Mouse (Mus musculus): ENCODE measurements around the gene Ccnt1. TPM values are rescaled to one million over a fixed set of nuclear protein-coding genes. Genes with fewer than 3 reads are reported as not detected.

Ccnt1 gene
- 53.4 and 57.0 TPM in 2 replicates for total RNA-seq (2014; fragmentation: Nextera tagmentation)
- 57.3 and 70.4 TPM in 2 replicates for total RNA-seq (2017)

GRCm38 (mm10) chr15:98570873-98571538 lies at the start of gene Ccnt1, which contains the start of gene 4930415O20Rik:
Gene Ccnt1, minus strand, starts transcription at chr15:98570923.
Gene 4930415O20Rik, plus strand, starts transcription at chr15:98571004.
- ATAC-seq (replicated peaks; ENCODE audit: poor library complexity, severe bottlenecking) = peak; percentile 35

- peak; percentile 67 for ATAC-seq (replicated peaks; ENCODE audit: poor library complexity, severe bottlenecking)
These were observed 46.4 kb upstream of the Ccnt1 start for GRCm38 (mm10) chr15:98617176-98617537.

- no peak for ATAC-seq (replicated peaks; ENCODE audit: poor library complexity, severe bottlenecking)
These were observed 45.8 kb upstream of the Ccnt1 start for GRCm38 (mm10) chr15:98616362-98617175.

GRCm38 (mm10) chr15:98615751-98616150 lies 45.0 kb upstream of the Ccnt1 start:
- ATAC-seq (replicated peaks; ENCODE audit: poor library complexity, severe bottlenecking) = no peak

GRCm38 (mm10) chr15:98614971-98615370 lies 44.2 kb upstream of the Ccnt1 start:
- ATAC-seq (replicated peaks; ENCODE audit: poor library complexity, severe bottlenecking) = no peak

- ATAC-seq (replicated peaks; ENCODE audit: poor library complexity, severe bottlenecking) = no peak
These were observed 43.8 kb upstream of the Ccnt1 start for GRCm38 (mm10) chr15:98614551-98614950.

- ATAC-seq (replicated peaks; ENCODE audit: poor library complexity, severe bottlenecking) = no peak
These were observed 41.5 kb upstream of the Ccnt1 start for GRCm38 (mm10) chr15:98612229-98612628.

- no peak for ATAC-seq (replicated peaks; ENCODE audit: poor library complexity, severe bottlenecking)
These were observed 39.5 kb upstream of the Ccnt1 start for GRCm38 (mm10) chr15:98610131-98610633.

GRCm38 (mm10) chr15:98609331-98610130 lies 38.8 kb upstream of the Ccnt1 start, which contains the start of gene Adcy6:
Gene Adcy6, minus strand, starts transcription at chr15:98610076.
- ATAC-seq (replicated peaks; ENCODE audit: poor library complexity, severe bottlenecking) = peak; percentile 43

GRCm38 (mm10) chr15:98608784-98609250 lies 38.1 kb upstream of the Ccnt1 start:
- ATAC-seq (replicated peaks; ENCODE audit: poor library complexity, severe bottlenecking) = peak; percentile 59

- ATAC-seq (replicated peaks; ENCODE audit: poor library complexity, severe bottlenecking) = no peak
These were observed 37.5 kb upstream of the Ccnt1 start for GRCm38 (mm10) chr15:98608058-98608783.

GRCm38 (mm10) chr15:98607557-98607956 lies 36.8 kb upstream of the Ccnt1 start:
- ATAC-seq (replicated peaks; ENCODE audit: poor library complexity, severe bottlenecking) = no peak

GRCm38 (mm10) chr15:98606739-98607138 lies 36.0 kb upstream of the Ccnt1 start:
- ATAC-seq (replicated peaks; ENCODE audit: poor library complexity, severe bottlenecking) = no peak

- no peak for ATAC-seq (replicated peaks; ENCODE audit: poor library complexity, severe bottlenecking)
These were observed 35.4 kb upstream of the Ccnt1 start for GRCm38 (mm10) chr15:98606051-98606536.

- ATAC-seq (replicated peaks; ENCODE audit: poor library complexity, severe bottlenecking) = no peak
These were observed 33.4 kb upstream of the Ccnt1 start for GRCm38 (mm10) chr15:98604041-98604575.

GRCm38 (mm10) chr15:98602921-98603458 lies 32.3 kb upstream of the Ccnt1 start:
- no peak for ATAC-seq (replicated peaks; ENCODE audit: poor library complexity, severe bottlenecking)

- no peak for ATAC-seq (replicated peaks; ENCODE audit: poor library complexity, severe bottlenecking)
These were observed 31.6 kb upstream of the Ccnt1 start for GRCm38 (mm10) chr15:98602191-98602881.

GRCm38 (mm10) chr15:98601832-98602190 lies 31.1 kb upstream of the Ccnt1 start:
- ATAC-seq (replicated peaks; ENCODE audit: poor library complexity, severe bottlenecking) = no peak
